Mouse (Mus musculus) heart, embryonic 16.5 days (tissue): Measurements from ENCODE around the gene Krtap13-1. TPM values are rescaled to one million over a fixed set of nuclear protein-coding genes. Genes with fewer than 3 reads are reported as not detected.

Experiments used
- ATAC-seq: fragments of 200-750 bp; cut with Nextera tagmentation; replicated peaks from 2 replicates; pipeline ENCODE4 v1.8.0; 2017; ENCODE audit warnings: moderate number of reproducible peaks; ENCODE audit not compliant: insufficient read depth, low FRiP score; ENCODE audit errors: extremely low read depth
- H3K27ac ChIP-seq: fragments of 300-500 bp; sonication (generic); 2 replicates; pipeline ENCODE4 v1.5.1; 2014; ENCODE audit warnings: mild to moderate bottlenecking, low read length, control low read depth, moderate library complexity
- H3K27me3 ChIP-seq: fragments of 300-500 bp; sonication (generic); 2 replicates; pipeline ENCODE4 v1.6.1; 2014; ENCODE audit warnings: low read length, mixed read lengths; ENCODE audit not compliant: control insufficient read depth, insufficient read depth
- H3K36me3 ChIP-seq: fragments of 300-500 bp; sonication (generic); 2 replicates; pipeline ENCODE4 v1.6.1; 2014; ENCODE audit not compliant: control insufficient read depth, insufficient read depth
- H3K4me1 ChIP-seq: fragments of 300-500 bp; sonication (generic); 2 replicates; pipeline ENCODE4 v1.6.1; 2014; ENCODE audit warnings: low read length, mixed read lengths; ENCODE audit not compliant: control insufficient read depth, insufficient read depth
- H3K4me2 ChIP-seq: fragments of 300-500 bp; sonication (generic); 2 replicates; pipeline ENCODE4 v1.6.1; 2014; ENCODE audit warnings: low read depth, mild to moderate bottlenecking, control low read depth, low read length
- H3K4me3 ChIP-seq: fragments of 300-500 bp; sonication (generic); 2 replicates; pipeline ENCODE4 v1.5.1; 2014; ENCODE audit warnings: mild to moderate bottlenecking, control low read depth, low read length
- H3K9ac ChIP-seq: fragments of 300-500 bp; sonication (generic); 2 replicates; pipeline ENCODE4 v1.6.1; 2014; ENCODE audit warnings: low read length, control low read depth
- H3K9me3 ChIP-seq: fragments of 300-500 bp; sonication (generic); replicated peaks from 2 replicates; pipeline ENCODE4 v1.6.1; 2016; ENCODE audit warnings: low read length; ENCODE audit not compliant: control insufficient read depth
- WGBS: fragments of 180-500 bp; shearing (Covaris S2); extraction: QIAGEN DNeasy Blood & Tissue Kit; methylation state at CpG from one replicate; pipeline ENCODE4 v1.1.7; 2014; 5-methylcytosine and 5-hydroxymethylcytosine counted together
- polyA plus RNA-seq: library from polyadenylated mRNA; unstranded; fragments of >200 nt; fragmentation: Nextera tagmentation; extraction: Ambion mirVana; gene quantifications from 2 replicates; pipeline ENCODE4 v1.2.1, GENCODE M21; 2015

The Krtap13-1 gene
- not detected in 2 replicates for polyA plus RNA-seq

- Histone ChIP-seq H3K4me3 (no peak within 1 kb of the TSS), H3K36me3 (no peaks in the 10 kb centered on the region), H3K27me3 (no peaks in the 10 kb centered on the region), H3K4me2 (no peak within 1 kb of the TSS), H3K9me3 (no peaks in the 10 kb centered on the region), H3K9ac (no peak within 1 kb of the TSS), H3K27ac (no peak within 1 kb of the TSS), H3K4me1 (no peaks in the 10 kb centered on the region)
- WGBS: 68% methylated on average over 4 of the region's 4 CpGs
- no peak for ATAC-seq
Measured at GRCm38 (mm10) chr16:88728812-88729275, at the start of gene Krtap13-1. TSS of gene Krtap13-1 (plus strand) at chr16:88728862.

GRCm38 (mm10) chr16:88679099-88679498, 49.6 kb upstream of the Krtap13-1 start:
- H3K36me3 ChIP-seq: no peaks in the 10 kb centered on the region
- no peak overlapping the region for H3K4me3 ChIP-seq
- ATAC-seq: no peak
- no peaks in the 10 kb centered on the region for H3K4me1 ChIP-seq
- 80% methylated on average over 6 of the region's 6 CpGs for WGBS
- no peak overlapping the region for H3K27ac ChIP-seq
- no peak overlapping the region for H3K9ac ChIP-seq
- H3K27me3 ChIP-seq: no peaks in the 10 kb centered on the region
- H3K4me2 ChIP-seq: no peak overlapping the region
- H3K9me3 ChIP-seq: no peaks in the 10 kb centered on the region

GRCm38 (mm10) chr16:88681282-88681681, 47.4 kb upstream of the Krtap13-1 start:
- H3K27ac ChIP-seq: no peak overlapping the region
- no peak for ATAC-seq
- WGBS: 55% methylated on average over 2 of the region's 2 CpGs

GRCm38 (mm10) chr16:88696256-88696655, 32.4 kb upstream of the Krtap13-1 start:
- no peak overlapping the region for H3K4me3 ChIP-seq
- no peak for ATAC-seq
- no peak overlapping the region for H3K4me2 ChIP-seq
- H3K27me3 ChIP-seq: no peaks in the 10 kb centered on the region
- no peaks in the 10 kb centered on the region for H3K4me1 ChIP-seq
- H3K9me3 ChIP-seq: no peaks in the 10 kb centered on the region
- no peak overlapping the region for H3K9ac ChIP-seq
- no peak overlapping the region for H3K27ac ChIP-seq
- WGBS: 71% methylated on average over 4 of the region's 4 CpGs
- H3K36me3 ChIP-seq: no peaks in the 10 kb centered on the region

More at GRCm38 (mm10) chr16:88681282-88681681, 47.4 kb upstream of the Krtap13-1 start:
- H3K4me3 ChIP-seq: no peak overlapping the region
- no peaks in the 10 kb centered on the region for H3K9me3 ChIP-seq
- no peak overlapping the region for H3K9ac ChIP-seq
- H3K4me1 ChIP-seq: no peaks in the 10 kb centered on the region
- no peaks in the 10 kb centered on the region for H3K27me3 ChIP-seq
- H3K4me2 ChIP-seq: no peak overlapping the region
- no peaks in the 10 kb centered on the region for H3K36me3 ChIP-seq

GRCm38 (mm10) chr16:88701072-88701864, 27.4 kb upstream of the Krtap13-1 start:
- 48% methylated on average over 4 of the region's 4 CpGs for WGBS
- Histone ChIP-seq H3K36me3 (no peaks in the 10 kb centered on the region), H3K4me3 (no peak overlapping the region), H3K4me1 (no peaks in the 10 kb centered on the region), H3K9me3 (no peaks in the 10 kb centered on the region), H3K27me3 (no peaks in the 10 kb centered on the region), H3K27ac (no peak overlapping the region), H3K9ac (no peak overlapping the region), H3K4me2 (no peak overlapping the region)
- ATAC-seq: no peak

GRCm38 (mm10) chr16:88707496-88708012, 21.1 kb upstream of the Krtap13-1 start, which contains the start of gene 2310061N02Rik:
TSS of gene 2310061N02Rik (minus strand) at chr16:88707962.
- Histone ChIP-seq H3K4me2 (no peak within 1 kb of the TSS), H3K4me3 (no peak within 1 kb of the TSS), H3K4me1 (no peaks in the 10 kb centered on the region), H3K9ac (no peak within 1 kb of the TSS), H3K9me3 (no peaks in the 10 kb centered on the region), H3K27ac (no peak within 1 kb of the TSS), H3K36me3 (no peaks in the 10 kb centered on the region), H3K27me3 (no peaks in the 10 kb centered on the region)
- no peak for ATAC-seq
- WGBS: 84% methylated on average over 10 of the region's 10 CpGs

- Histone ChIP-seq H3K27me3 (no peaks in the 10 kb centered on the region), H3K36me3 (no peaks in the 10 kb centered on the region), H3K4me1 (no peaks in the 10 kb centered on the region), H3K9me3 (no peaks in the 10 kb centered on the region), H3K4me2 (no peak overlapping the region), H3K4me3 (no peak overlapping the region), H3K27ac (no peak overlapping the region), H3K9ac (no peak overlapping the region)
- ATAC-seq: 0 out of 2 replicates have a peak, but pooled peaks have one; percentile 18
- 66% methylated on average over 4 of the region's 4 CpGs for WGBS
Measured at GRCm38 (mm10) chr16:88710757-88711156, 17.9 kb upstream of the Krtap13-1 start.

GRCm38 (mm10) chr16:88711245-88711644, 17.4 kb upstream of the Krtap13-1 start:
- Histone ChIP-seq H3K4me2 (no peak overlapping the region), H3K9me3 (no peaks in the 10 kb centered on the region), H3K9ac (no peak overlapping the region), H3K27me3 (no peaks in the 10 kb centered on the region), H3K27ac (no peak overlapping the region), H3K4me3 (no peak overlapping the region), H3K4me1 (no peaks in the 10 kb centered on the region), H3K36me3 (no peaks in the 10 kb centered on the region)
- no peak for ATAC-seq
- WGBS: 81% methylated on average over 6 of the region's 6 CpGs

- no peak for ATAC-seq
- Histone ChIP-seq H3K9ac (no peak overlapping the region), H3K4me2 (no peak overlapping the region), H3K27ac (no peak overlapping the region), H3K4me1 (no peaks in the 10 kb centered on the region), H3K9me3 (0 out of 2 replicates have a peak, but pooled peaks cover 3% of the 10 kb centered on the region), H3K4me3 (no peak overlapping the region), H3K36me3 (no peaks in the 10 kb centered on the region), H3K27me3 (no peaks in the 10 kb centered on the region)
Measured at GRCm38 (mm10) chr16:88716549-88716948, 12.1 kb upstream of the Krtap13-1 start.
